In the genomic region with DNA sequence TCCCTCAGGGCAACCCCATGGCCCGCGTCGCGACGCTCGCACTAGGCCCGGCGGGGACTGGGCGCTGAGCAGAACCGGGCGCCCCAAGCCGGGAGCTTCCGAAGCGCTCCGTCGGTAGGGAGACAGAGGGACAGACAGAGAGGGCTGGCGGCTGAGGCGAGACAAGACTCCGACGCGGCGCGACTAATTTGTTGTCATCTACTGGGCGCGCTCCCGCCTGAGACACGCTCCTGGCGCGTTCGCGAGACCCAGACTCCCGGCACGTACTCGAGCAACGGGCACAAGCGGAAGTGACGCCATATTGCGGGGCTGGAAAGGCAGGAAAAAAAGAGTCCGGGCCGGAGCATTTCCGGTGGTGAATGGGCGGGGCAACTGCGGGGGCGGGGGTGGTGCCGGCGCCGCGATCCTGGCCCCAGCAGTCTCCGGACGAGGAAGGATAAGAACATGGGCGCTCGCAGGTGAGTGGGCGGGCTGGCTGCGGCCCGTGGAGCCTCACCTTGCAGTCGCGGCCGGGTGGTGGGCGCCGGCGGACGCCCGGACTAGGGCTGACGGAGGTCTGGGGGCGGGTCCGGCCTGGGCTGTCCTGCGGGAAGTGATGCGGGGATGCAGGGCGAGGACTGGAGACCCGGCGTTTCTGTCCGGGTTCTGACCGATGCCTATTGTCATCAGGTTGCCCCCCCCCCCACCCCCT, we compare ENCODE assay signal across 8 mouse cellular contexts. TPM values are rescaled to one million over a fixed set of nuclear protein-coding genes. Genes with fewer than 3 reads are reported as not detected.
A peak's percentile ranks its signal among the peaks of the same experiment; 100 is the strongest.
DNase-seq lines count a peak whose midpoint lies in the region; ATAC-seq lines count a peak whose summit lies in the region.

A gene (minus strand): TSS at position 211 of the 691 bp plus-strand sequence.

- H3K27me3 ChIP-seq in heart, embryonic 14.5 days (ENCODE audit: control insufficient read depth, insufficient read depth, low read length): no peaks in the 10 kb centered on the region
- H3K27me3 ChIP-seq in liver, embryonic 13.5 days: no peaks in the 10 kb centered on the region
- H3K27me3 ChIP-seq in stomach, embryonic 16.5 days (ENCODE audit: control insufficient read depth, insufficient read depth, low read length): no peaks in the 10 kb centered on the region

- peaks cover 18% of the 10 kb centered on the region for H3K36me3 ChIP-seq in heart, embryonic 14.5 days (ENCODE audit: control insufficient read depth, insufficient read depth, low read length)
- H3K36me3 ChIP-seq in liver, embryonic 13.5 days: peaks cover 17% of the 10 kb centered on the region
- no peaks in the 10 kb centered on the region for H3K36me3 ChIP-seq in stomach, embryonic 16.5 days (ENCODE audit: control insufficient read depth, insufficient read depth, low read length)

- WGBS in heart, embryonic 14.5 days: under 1% methylated on average over 73 of the region's 73 CpGs
- under 1% methylated on average over 73 of the region's 73 CpGs for WGBS in liver, embryonic 13.5 days (ENCODE audit: insufficient replicate concordance)
- under 1% methylated on average over 73 of the region's 73 CpGs for WGBS in stomach, embryonic 16.5 days

- H3K9ac ChIP-seq in heart, embryonic 14.5 days (ENCODE audit: low read length): peak within 1 kb of the TSS; percentile 92
- H3K9ac ChIP-seq in liver, embryonic 13.5 days: peak within 1 kb of the TSS; percentile 96
- peak within 1 kb of the TSS; percentile 86 for H3K9ac ChIP-seq in stomach, embryonic 16.5 days (ENCODE audit: low read length)

- peaks cover 5 to 19% of the 10 kb centered on the region in 2 experiments for H3K4me1 ChIP-seq in heart, embryonic 14.5 days (ENCODE audit: control insufficient read depth in 2 of 2, insufficient read depth in 2 of 2, low read length in 2 of 2)
- H3K4me1 ChIP-seq in liver, embryonic 13.5 days (replicated peaks): peaks cover 51% of the 10 kb centered on the region
- peaks cover 21% of the 10 kb centered on the region for H3K4me1 ChIP-seq in stomach, embryonic 16.5 days (ENCODE audit: control insufficient read depth, insufficient read depth, low read length)

- no peaks in the 10 kb centered on the region for H3K9me3 ChIP-seq in heart, embryonic 14.5 days (ENCODE audit: control insufficient read depth, low read length)
- H3K9me3 ChIP-seq in liver, embryonic 13.5 days (replicated peaks): no peaks in the 10 kb centered on the region
- H3K9me3 ChIP-seq in stomach, embryonic 16.5 days (replicated peaks; ENCODE audit: control insufficient read depth, low read length): no peaks in the 10 kb centered on the region

- H3K4me3 ChIP-seq in heart, embryonic 14.5 days (ENCODE audit: control insufficient read depth in 1 of 2, insufficient read depth in 1 of 2, low read depth in 1 of 2, low read length in 2 of 2): peak within 1 kb of the TSS; percentile 81 to 83
- H3K4me3 ChIP-seq in liver, embryonic 13.5 days (replicated peaks): peak within 1 kb of the TSS; percentile 99
- H3K4me3 ChIP-seq in stomach, embryonic 16.5 days (replicated peaks; ENCODE audit: low read length): peak within 1 kb of the TSS; percentile 93

- peak; percentile 94 for DNase-seq in c-Kit-negative CD71-positive TER-119-positive erythroid progenitor cells, embryonic 14.5 days (ENCODE audit: low read depth, low spot score)
- peak; percentile 70 for DNase-seq in fibroblast of lung, adult 2 months (ENCODE audit: low read depth)
- DNase-seq in kidney, postnatal 14 days: peak; percentile 97
- DNase-seq in liver, embryonic 13.5 days: peak; percentile 94
- DNase-seq in neural tube, embryonic 10.5 days (ENCODE audit: extremely low spot score, low spot score): peak; percentile 99

- peak; percentile 82 for ATAC-seq in CD4-positive, CD25-positive, alpha-beta regulatory T cell, adult 4 months
- peak; percentile 93 for ATAC-seq in heart, embryonic 14.5 days (ENCODE audit: insufficient number of reproducible peaks, insufficient read depth, low FRiP score, low read depth)
- peak; percentile 89 for ATAC-seq in liver, embryonic 13.5 days (ENCODE audit: low read depth)
- ATAC-seq in stomach, embryonic 16.5 days (ENCODE audit: insufficient read depth, low FRiP score): peak; percentile 94

- peak within 1 kb of the TSS; percentile 92 for H3K27ac ChIP-seq in heart, embryonic 14.5 days (replicated peaks in 1 of 2; ENCODE audit: control insufficient read depth in 1 of 2, insufficient read depth in 1 of 2, low read depth in 2 of 2, low read length in 2 of 2)
- peak within 1 kb of the TSS; percentile 95 for H3K27ac ChIP-seq in liver, embryonic 13.5 days
- H3K27ac ChIP-seq in stomach, embryonic 16.5 days (ENCODE audit: low read length): peak within 1 kb of the TSS; percentile 93

- peak within 1 kb of the TSS; percentile 77 for H3K4me2 ChIP-seq in heart, embryonic 14.5 days (ENCODE audit: low read length)
- H3K4me2 ChIP-seq in liver, embryonic 13.5 days: peak within 1 kb of the TSS; percentile 93
- H3K4me2 ChIP-seq in stomach, embryonic 16.5 days (ENCODE audit: low read depth, low read length): peak within 1 kb of the TSS; percentile 72

RNA-seq across cellular contexts. Expression of the gene that starts here (rescaled TPM):
- 10 to 100 TPM; 10.1 to 14.4 TPM for polyA plus RNA-seq in CD4-positive, CD25-positive, alpha-beta regulatory T cell, adult 4 months (2017; shearing (Covaris generic))
- 10.6 and 11.9 TPM in 2 replicates for polyA plus RNA-seq in heart, embryonic 14.5 days (2014; fragmentation: Nextera tagmentation; extraction: Ambion mirVana)
- 7.5 and 8.2 TPM in 2 replicates for polyA plus RNA-seq in liver, embryonic 13.5 days (2015; fragmentation: Nextera tagmentation; extraction: Ambion mirVana)
- polyA plus RNA-seq in stomach, embryonic 16.5 days (2015; fragmentation: Nextera tagmentation; extraction: Ambion mirVana): 11.1 TPM in 2 replicates

Comparison
In these comparisons a context has a peak if more than half of its experiments do, and no peak if none do; other contexts are left out.
1. Peak in every context shown above with its lines: DNase-seq, ATAC-seq, H3K4me3 ChIP-seq and H3K27ac ChIP-seq.